Mouse (Mus musculus) limb, embryonic 12.5 days (tissue): ENCODE measurements at regions not wholly inside any gene's neighbourhood (a gene's known extent, or its start where the extent isn't known, plus 50 kb on each side); places are given as distances from the start of the nearest gene placed in this dataset.

Experiments
- ATAC-seq: fragments of 200-750 bp; cut with Nextera tagmentation; 2 replicates; pipeline ENCODE4 v1.8.0; 2017; ENCODE audit warnings: low read depth, moderate TSS enrichment; ENCODE audit not compliant: insufficient number of reproducible peaks, insufficient read depth, low FRiP score, low TSS enrichment
- H3K27ac ChIP-seq: fragments of 300-500 bp; sonication (generic); 2 replicates; pipeline ENCODE4 v1.5.1; 2016; ENCODE audit warnings: mild to moderate bottlenecking, moderate library complexity
- H3K27me3 ChIP-seq: fragments of 300-500 bp; sonication (generic); 2 replicates; pipeline ENCODE4 v1.6.1; 2016; ENCODE audit warnings: mild to moderate bottlenecking, moderate library complexity
- H3K36me3 ChIP-seq: fragments of 300-500 bp; sonication (generic); 2 replicates; pipeline ENCODE4 v1.6.1; 2016; ENCODE audit warnings: mild to moderate bottlenecking, moderate library complexity
- H3K4me1 ChIP-seq: fragments of 300-500 bp; sonication (generic); replicated peaks from 2 replicates; pipeline ENCODE4 v1.6.1; 2016
- H3K4me2 ChIP-seq: fragments of 300-500 bp; sonication (generic); 2 replicates; pipeline ENCODE4 v1.6.1; 2016; ENCODE audit warnings: mild to moderate bottlenecking, moderate library complexity
- H3K4me3 ChIP-seq: fragments of 300-500 bp; sonication (generic); replicated peaks from 2 replicates; pipeline ENCODE4 v1.5.1; 2016; ENCODE audit warnings: mild to moderate bottlenecking
- H3K9ac ChIP-seq: fragments of 300-500 bp; sonication (generic); replicated peaks from 2 replicates; pipeline ENCODE4 v1.6.1; 2016; ENCODE audit warnings: mild to moderate bottlenecking, moderate library complexity
- H3K9me3 ChIP-seq: fragments of 300-500 bp; sonication (generic); 2 replicates; pipeline ENCODE4 v1.6.1; 2016; ENCODE audit warnings: mild to moderate bottlenecking, moderate library complexity
- WGBS: fragments of 180-500 bp; shearing (Covaris S2); methylation state at CpG from one replicate; pipeline ENCODE4 v1.1.7; 2016; 5-methylcytosine and 5-hydroxymethylcytosine counted together

- Histone ChIP-seq H3K27me3 (no peaks in the 10 kb centered on the region), H3K4me2 (no peak overlapping the region), H3K9me3 (no peaks in the 10 kb centered on the region), H3K27ac (no peak overlapping the region), H3K36me3 (no peaks in the 10 kb centered on the region), H3K4me1 (0 out of 2 replicates have a peak, but pooled peaks cover 4% of the 10 kb centered on the region), H3K9ac (no peak overlapping the region), H3K4me3 (no peak overlapping the region)
- no peak for ATAC-seq
- 84% methylated on average over 8 of the region's 8 CpGs for WGBS
These were observed 243.2 kb upstream of the Zfp507 start for GRCm38 (mm10) chr7:36046053-36046452.

- no peaks in the 10 kb centered on the region for H3K27me3 ChIP-seq
- H3K4me1 ChIP-seq, result no peaks in the 10 kb centered on the region
- 89% methylated on average over 3 of the region's 3 CpGs for WGBS
- H3K4me2 ChIP-seq, result no peak overlapping the region
- no peak overlapping the region for H3K9ac ChIP-seq
- H3K27ac ChIP-seq, result no peak overlapping the region
- H3K9me3 ChIP-seq, result no peaks in the 10 kb centered on the region
- H3K4me3 ChIP-seq, result no peak overlapping the region
- H3K36me3 ChIP-seq, result no peaks in the 10 kb centered on the region
- ATAC-seq, result no peak
These were observed 229.1 kb upstream of the Zfp507 start for GRCm38 (mm10) chr7:36031881-36032280.

GRCm38 (mm10) chr7:36023015-36023414 is 220.2 kb upstream of the Zfp507 start:
- ATAC-seq, result no peak
- Histone ChIP-seq H3K27me3 (no peaks in the 10 kb centered on the region), H3K4me2 (no peak overlapping the region), H3K27ac (no peak overlapping the region), H3K4me1 (no peaks in the 10 kb centered on the region), H3K4me3 (no peak overlapping the region), H3K9me3 (no peaks in the 10 kb centered on the region), H3K9ac (no peak overlapping the region), H3K36me3 (no peaks in the 10 kb centered on the region)
- WGBS, result 81% methylated on average over 10 of the region's 10 CpGs

GRCm38 (mm10) chr7:36022489-36022888 is 219.7 kb upstream of the Zfp507 start:
- no peak overlapping the region for H3K9ac ChIP-seq
- H3K27ac ChIP-seq, result no peak overlapping the region
- H3K9me3 ChIP-seq, result no peaks in the 10 kb centered on the region
- no peak for ATAC-seq
- H3K27me3 ChIP-seq, result no peaks in the 10 kb centered on the region
- H3K4me1 ChIP-seq, result no peaks in the 10 kb centered on the region
- H3K4me3 ChIP-seq, result no peak overlapping the region
- H3K4me2 ChIP-seq, result no peak overlapping the region
- 64% methylated on average over 6 of the region's 6 CpGs for WGBS
- no peaks in the 10 kb centered on the region for H3K36me3 ChIP-seq

- Histone ChIP-seq H3K4me1 (peaks cover 24% of the 10 kb centered on the region), H3K4me2 (peak overlapping the region; percentile 19; the same call in 1 of the 2 replicates), H3K9ac (no peak overlapping the region), H3K27ac (no peak overlapping the region), H3K27me3 (no peaks in the 10 kb centered on the region), H3K36me3 (no peaks in the 10 kb centered on the region), H3K9me3 (no peaks in the 10 kb centered on the region), H3K4me3 (no peak overlapping the region)
- ATAC-seq, result no peak; the same call in 1 of the 2 replicates
- 34% methylated on average over 19 of the region's 19 CpGs for WGBS
These were observed 214.3 kb upstream of the Zfp507 start for GRCm38 (mm10) chr7:36016926-36017753.

- WGBS, result 81% methylated on average over 5 of the region's 5 CpGs
- no peak for ATAC-seq
- H3K4me2 ChIP-seq, result no peak overlapping the region
- H3K4me1 ChIP-seq, result peaks cover 15% of the 10 kb centered on the region; the same call in 1 of the 2 replicates
- H3K9me3 ChIP-seq, result no peaks in the 10 kb centered on the region
- no peak overlapping the region for H3K27ac ChIP-seq
- H3K4me3 ChIP-seq, result no peak overlapping the region
- no peaks in the 10 kb centered on the region for H3K27me3 ChIP-seq
- H3K36me3 ChIP-seq, result no peaks in the 10 kb centered on the region
- H3K9ac ChIP-seq, result no peak overlapping the region
These were observed 193.8 kb upstream of the Zfp507 start for GRCm38 (mm10) chr7:35996609-35997008.

- no peak overlapping the region for H3K9ac ChIP-seq
- H3K27me3 ChIP-seq, result no peaks in the 10 kb centered on the region
- WGBS, result 15% methylated on average over 8 of the region's 8 CpGs
- 0 out of 2 replicates have a peak overlapping the region, but pooled peaks have one; percentile 0 for H3K27ac ChIP-seq
- H3K4me2 ChIP-seq, result no peak overlapping the region
- no peak overlapping the region for H3K4me3 ChIP-seq
- H3K36me3 ChIP-seq, result no peaks in the 10 kb centered on the region
- ATAC-seq, result peak; percentile 13; the same call in 1 of the 2 replicates
- peaks cover 32% of the 10 kb centered on the region; the same call in 1 of the 2 replicates for H3K4me1 ChIP-seq
- no peaks in the 10 kb centered on the region for H3K9me3 ChIP-seq
These were observed 189.7 kb upstream of the Zfp507 start for GRCm38 (mm10) chr7:35992511-35992910.

GRCm38 (mm10) chr7:35991141-35991540 is 188.3 kb upstream of the Zfp507 start:
- H3K4me1 ChIP-seq, result peaks cover 32% of the 10 kb centered on the region; the same call in 1 of the 2 replicates
- H3K4me3 ChIP-seq, result no peak overlapping the region
- WGBS, result 87% methylated on average over 5 of the region's 5 CpGs
- H3K36me3 ChIP-seq, result no peaks in the 10 kb centered on the region
- H3K4me2 ChIP-seq, result no peak overlapping the region
- H3K27me3 ChIP-seq, result no peaks in the 10 kb centered on the region
- H3K9me3 ChIP-seq, result no peaks in the 10 kb centered on the region
- no peak for ATAC-seq
- no peak overlapping the region for H3K9ac ChIP-seq
- H3K27ac ChIP-seq, result no peak overlapping the region

GRCm38 (mm10) chr7:35989456-35989855 is 186.7 kb upstream of the Zfp507 start:
- no peak for ATAC-seq
- Histone ChIP-seq H3K4me1 (peaks cover 32% of the 10 kb centered on the region; the same call in 1 of the 2 replicates), H3K27me3 (no peaks in the 10 kb centered on the region), H3K27ac (no peak overlapping the region), H3K9ac (no peak overlapping the region), H3K4me3 (no peak overlapping the region), H3K4me2 (no peak overlapping the region), H3K9me3 (no peaks in the 10 kb centered on the region), H3K36me3 (no peaks in the 10 kb centered on the region)
- WGBS, result 23% methylated on average over 8 of the region's 8 CpGs

- H3K9me3 ChIP-seq, result no peaks in the 10 kb centered on the region
- WGBS, result 45% methylated on average over 13 of the region's 13 CpGs
- no peak overlapping the region for H3K4me2 ChIP-seq
- no peaks in the 10 kb centered on the region for H3K36me3 ChIP-seq
- peaks cover 30% of the 10 kb centered on the region; the same call in 1 of the 2 replicates for H3K4me1 ChIP-seq
- no peak overlapping the region for H3K9ac ChIP-seq
- no peak; the same call in 1 of the 2 replicates for ATAC-seq
- H3K4me3 ChIP-seq, result no peak overlapping the region
- H3K27ac ChIP-seq, result peak overlapping the region; percentile 42; the same call in 1 of the 2 replicates
- H3K27me3 ChIP-seq, result no peaks in the 10 kb centered on the region
These were observed 185.8 kb upstream of the Zfp507 start for GRCm38 (mm10) chr7:35988449-35989109.

GRCm38 (mm10) chr7:35977986-35978385 is 175.2 kb upstream of the Zfp507 start:
- H3K27me3 ChIP-seq, result no peaks in the 10 kb centered on the region
- no peak for ATAC-seq
- no peak overlapping the region for H3K4me3 ChIP-seq
- no peak overlapping the region for H3K27ac ChIP-seq
- no peak overlapping the region for H3K4me2 ChIP-seq
- H3K36me3 ChIP-seq, result no peaks in the 10 kb centered on the region
- WGBS, result 87% methylated on average over 9 of the region's 9 CpGs
- no peak overlapping the region for H3K9ac ChIP-seq
- no peaks in the 10 kb centered on the region for H3K9me3 ChIP-seq
- H3K4me1 ChIP-seq, result no peaks in the 10 kb centered on the region
